Mouse (Mus musculus) liver, postnatal 0 days (tissue): Measurements from ENCODE around the gene Sf1. TPM values are rescaled to one million over a fixed set of nuclear protein-coding genes. Genes with fewer than 3 reads are reported as not detected.

Experiments used
- ATAC-seq: fragments of 200-750 bp; cut with Nextera tagmentation; 2 replicates; pipeline ENCODE4 v1.8.0; 2017; ENCODE audit warnings: mild to moderate bottlenecking, moderate library complexity
- DNase-seq: peaks from one replicate; pipeline ENCODE4 v3.0.0-alpha.2; 2016
- H3K27ac ChIP-seq: fragments of 300-500 bp; sonication (generic); 2 replicates; pipeline ENCODE4 v1.5.1; 2014; ENCODE audit warnings: antibody characterized with exemption, moderate library complexity, mild to moderate bottlenecking, low read depth
- H3K27me3 ChIP-seq: fragments of 300-500 bp; sonication (generic); 2 replicates; pipeline ENCODE4 v1.6.1; 2014; ENCODE audit warnings: low read length, control low read depth, mixed read lengths; ENCODE audit not compliant: insufficient read depth
- H3K36me3 ChIP-seq: fragments of 300-500 bp; sonication (generic); replicated peaks from 2 replicates; pipeline ENCODE4 v1.6.1; 2014; ENCODE audit warnings: mild to moderate bottlenecking, control low read depth, low read length, moderate library complexity, mixed read lengths; ENCODE audit not compliant: insufficient read depth
- H3K4me1 ChIP-seq: fragments of 300-500 bp; sonication (generic); 2 replicates; pipeline ENCODE4 v1.6.1; 2014; ENCODE audit warnings: antibody characterized with exemption, mild to moderate bottlenecking, control low read depth; ENCODE audit not compliant: insufficient read depth
- H3K4me2 ChIP-seq: fragments of 300-500 bp; sonication (generic); 2 replicates; pipeline ENCODE4 v1.6.1; 2014; ENCODE audit warnings: low read depth, mild to moderate bottlenecking, low read length, moderate library complexity, mixed read lengths
- H3K4me3 ChIP-seq: fragments of 300-500 bp; sonication (generic); 2 replicates; pipeline ENCODE4 v1.5.1; 2014; ENCODE audit warnings: low read depth, low read length
- H3K9ac ChIP-seq: fragments of 300-500 bp; sonication (generic); replicated peaks from 2 replicates; pipeline ENCODE4 v1.6.1; 2014; ENCODE audit warnings: mild to moderate bottlenecking, moderate library complexity
- H3K9me3 ChIP-seq: fragments of 300-500 bp; sonication (generic); 2 replicates; pipeline ENCODE4 v1.6.1; 2016; ENCODE audit warnings: mild to moderate bottlenecking, control low read depth, low read length, mixed read lengths
- CTCF ChIP-seq: sonication (generic); IDR thresholded peaks from 2 replicates; pipeline ENCODE4 v1.5.1; 2016; ENCODE audit warnings: antibody characterized with exemption, low read depth
- EP300 ChIP-seq: IDR thresholded peaks from 2 replicates; pipeline ENCODE4 v1.6.1; 2016; ENCODE audit warnings: antibody characterized with exemption, low read depth, mild to moderate bottlenecking
- WGBS: fragments of 180-500 bp; shearing (Covaris S2); extraction: QIAGEN DNeasy Blood & Tissue Kit; methylation state at CpG from one replicate; pipeline ENCODE4 v1.1.7; 2014; ENCODE audit not compliant: insufficient replicate concordance; 5-methylcytosine and 5-hydroxymethylcytosine counted together
- polyA plus RNA-seq: library from polyadenylated mRNA; unstranded; fragments of >200 nt; fragmentation: Nextera tagmentation; extraction: Ambion mirVana; gene quantifications from 2 replicates; pipeline ENCODE4 v1.2.1, GENCODE M21; 2015

The Sf1 gene
- polyA plus RNA-seq, 1 experiment from 2014 or later: 35.7 TPM

GRCm38 (mm10) chr19:6364842-6365241 lies 1.4 kb downstream of the Sf1 start:
- TF ChIP-seq EP300 (no peak), CTCF (no peak)
- H3K4me1 ChIP-seq: peaks cover 27% of the 10 kb centered on the region
- ATAC-seq (no peak), DNase-seq (no peak)
- H3K4me2 ChIP-seq: peak overlapping the region; percentile 88
- H3K4me3 ChIP-seq: peak overlapping the region; percentile 85
- H3K27me3 ChIP-seq: no peaks in the 10 kb centered on the region
- no peaks in the 10 kb centered on the region for H3K9me3 ChIP-seq
- 0% methylated on average over 2 of the region's 2 CpGs for WGBS
- H3K9ac ChIP-seq: peak overlapping the region; percentile 93
- H3K27ac ChIP-seq: peak overlapping the region; percentile 99
- H3K36me3 ChIP-seq: peaks cover 54% of the 10 kb centered on the region

DNA sequence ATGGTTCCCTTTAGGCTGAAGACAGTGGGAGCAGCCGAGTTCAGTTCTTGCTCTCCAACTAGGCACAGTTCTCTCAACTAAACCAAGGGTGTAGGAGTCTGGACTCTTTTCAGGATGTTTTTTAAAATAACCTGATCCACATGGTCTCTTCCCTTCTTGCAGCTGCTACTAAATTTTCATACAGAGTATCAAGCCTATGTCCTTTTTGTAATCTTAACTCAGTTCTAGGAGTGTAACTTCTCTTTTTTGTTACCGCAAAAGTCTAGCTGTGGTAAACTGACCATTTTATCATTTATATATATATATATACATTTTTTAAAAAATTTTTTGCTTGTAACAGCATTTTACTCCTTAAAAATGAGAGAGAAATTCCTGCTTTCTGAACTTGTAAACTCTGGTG lies 6.7 kb downstream of the Sf1 start:
- H3K36me3 ChIP-seq: peaks cover 96% of the 10 kb centered on the region
- DNase-seq (no peak), ATAC-seq (no peak)
- TF ChIP-seq CTCF: no peak
- no peak for TF ChIP-seq EP300
- H3K9me3 ChIP-seq: no peaks in the 10 kb centered on the region
- H3K4me3 ChIP-seq: no peak overlapping the region
- H3K4me1 ChIP-seq: peaks cover 12% of the 10 kb centered on the region
- H3K4me2 ChIP-seq: no peak overlapping the region
- no peaks in the 10 kb centered on the region for H3K27me3 ChIP-seq
- H3K27ac ChIP-seq: no peak overlapping the region
- WGBS: 78% methylated on average over 2 of the region's 2 CpGs
- no peak overlapping the region for H3K9ac ChIP-seq

GRCm38 (mm10) chr19:6372433-6372832 lies 8.9 kb downstream of the Sf1 start:
- WGBS: 94% methylated on average over 3 of the region's 3 CpGs
- ATAC-seq (no peak), DNase-seq (no peak)
- H3K9me3 ChIP-seq: no peaks in the 10 kb centered on the region
- no peaks in the 10 kb centered on the region for H3K4me1 ChIP-seq
- no peaks in the 10 kb centered on the region for H3K27me3 ChIP-seq
- H3K36me3 ChIP-seq: peaks cover 98% of the 10 kb centered on the region
- H3K4me3 ChIP-seq: no peak overlapping the region
- H3K9ac ChIP-seq: no peak overlapping the region
- no peak overlapping the region for H3K4me2 ChIP-seq
- TF ChIP-seq EP300 (no peak), CTCF (no peak)
- H3K27ac ChIP-seq: no peak overlapping the region

- no peak overlapping the region for H3K9ac ChIP-seq
- no peak overlapping the region for H3K27ac ChIP-seq
- H3K9me3 ChIP-seq: no peaks in the 10 kb centered on the region
- H3K36me3 ChIP-seq: peaks cover 98% of the 10 kb centered on the region
- no peak overlapping the region for H3K4me2 ChIP-seq
- no peaks in the 10 kb centered on the region for H3K27me3 ChIP-seq
- 60% methylated on average over 12 of the region's 12 CpGs for whole genome bisulfite sequencing
- H3K4me1 ChIP-seq: no peaks in the 10 kb centered on the region
- TF ChIP-seq EP300: no peak
- TF ChIP-seq CTCF: peak; percentile 87
- peak; percentile 55 for ATAC-seq
- no peak overlapping the region for H3K4me3 ChIP-seq
- peak; percentile 88 for DNase-seq
These were observed 10.3 kb downstream of the Sf1 start for GRCm38 (mm10) chr19:6373539-6374400.

GRCm38 (mm10) chr19:6374571-6374970 lies 11.1 kb downstream of the Sf1 start:
- Histone ChIP-seq H3K36me3 (peaks cover 92% of the 10 kb centered on the region), H3K4me1 (no peaks in the 10 kb centered on the region), H3K9ac (no peak overlapping the region), H3K4me2 (no peak overlapping the region), H3K4me3 (no peak overlapping the region), H3K27ac (no peak overlapping the region), H3K27me3 (no peaks in the 10 kb centered on the region), H3K9me3 (no peaks in the 10 kb centered on the region)
- TF ChIP-seq CTCF: no peak
- TF ChIP-seq EP300: no peak
- ATAC-seq: no peak
- DNase-seq: no peak
- 98% methylated on average over 10 of the region's 10 CpGs for WGBS

- no peak overlapping the region for H3K4me3 ChIP-seq
- H3K4me1 ChIP-seq: no peaks in the 10 kb centered on the region
- H3K36me3 ChIP-seq: peaks cover 83% of the 10 kb centered on the region
- no peaks in the 10 kb centered on the region for H3K27me3 ChIP-seq
- no peaks in the 10 kb centered on the region for H3K9me3 ChIP-seq
- no peak overlapping the region for H3K27ac ChIP-seq
- no peak; the same call in 1 of the 2 replicates for ATAC-seq
- no peak overlapping the region for H3K4me2 ChIP-seq
- no peak overlapping the region for H3K9ac ChIP-seq
- 92% methylated on average over 38 of the region's 42 CpGs for WGBS
- no peak for DNase-seq
- no peak for TF ChIP-seq EP300
- no peak for TF ChIP-seq CTCF
These were observed 12.1 kb downstream of the Sf1 start for GRCm38 (mm10) chr19:6375423-6376254.
